Mouse (Mus musculus) midbrain, postnatal 0 days (tissue): ENCODE data around the gene Pacsin3. TPM values are rescaled to one million over a fixed set of nuclear protein-coding genes. Genes with fewer than 3 reads are reported as not detected.

ENCODE experiments used
- ATAC-seq: fragments of 200-750 bp; cut with Nextera tagmentation; 2 replicates; pipeline ENCODE4 v1.8.0; 2017; ENCODE audit warnings: moderate number of reproducible peaks, mild to moderate bottlenecking, moderate TSS enrichment, moderate library complexity; ENCODE audit not compliant: low FRiP score
- DNase-seq: peaks from one replicate; pipeline ENCODE4 v3.0.0-alpha.2; 2015; ENCODE audit warnings: low spot score
- H3K27ac ChIP-seq: fragments of 300-500 bp; sonication (generic); 2 replicates; pipeline ENCODE4 v1.5.1; 2014; ENCODE audit warnings: low read depth, mild to moderate bottlenecking, low read length, mixed read lengths
- H3K27me3 ChIP-seq: fragments of 300-500 bp; sonication (generic); 2 replicates; pipeline ENCODE4 v1.6.1; 2014; ENCODE audit warnings: low read length, control low read depth, mixed read lengths; ENCODE audit not compliant: insufficient read depth
- H3K36me3 ChIP-seq: fragments of 300-500 bp; sonication (generic); 2 replicates; pipeline ENCODE4 v1.6.1; 2014; ENCODE audit warnings: low read length, control low read depth, mixed read lengths; ENCODE audit not compliant: insufficient read depth
- H3K4me1 ChIP-seq: fragments of 300-500 bp; sonication (generic); 2 replicates; pipeline ENCODE4 v1.6.1; 2014; ENCODE audit warnings: mild to moderate bottlenecking, control low read depth, antibody characterized with exemption, low read length, mixed read lengths; ENCODE audit not compliant: insufficient read depth
- H3K4me2 ChIP-seq: fragments of 300-500 bp; sonication (generic); 2 replicates; pipeline ENCODE4 v1.6.1; 2014; ENCODE audit warnings: low read depth, mild to moderate bottlenecking, low read length, mixed read lengths; ENCODE audit not compliant: poor library complexity, severe bottlenecking
- H3K4me3 ChIP-seq: fragments of 300-500 bp; sonication (generic); 2 replicates; pipeline ENCODE4 v1.5.1; 2014; ENCODE audit warnings: low read depth, mild to moderate bottlenecking, low read length, moderate library complexity
- H3K9ac ChIP-seq: fragments of 300-500 bp; sonication (generic); replicated peaks from 2 replicates; pipeline ENCODE4 v1.6.1; 2014; ENCODE audit warnings: mild to moderate bottlenecking, low read length, moderate library complexity, mixed read lengths; ENCODE audit not compliant: poor library complexity, severe bottlenecking
- H3K9me3 ChIP-seq: fragments of 300-500 bp; sonication (generic); 2 replicates; pipeline ENCODE4 v1.6.1; 2016; ENCODE audit warnings: low read length, control low read depth
- CTCF ChIP-seq: IDR thresholded peaks from 2 replicates; pipeline ENCODE4 v1.5.1; 2016; ENCODE audit warnings: antibody characterized with exemption, mild to moderate bottlenecking
- WGBS: fragments of 180-500 bp; shearing (Covaris S2); extraction: QIAGEN DNeasy Blood & Tissue Kit; methylation state at CpG from one replicate; pipeline ENCODE4 v1.1.7; 2014; 5-methylcytosine and 5-hydroxymethylcytosine counted together
- polyA plus RNA-seq: library from polyadenylated mRNA; unstranded; fragments of >200 nt; fragmentation: Nextera tagmentation; extraction: Ambion mirVana; gene quantifications from 2 replicates; pipeline ENCODE4 v1.2.1, GENCODE M21; 2015
- total RNA-seq: library from RNA; depleted of rRNA; stranded (reverse); fragments of >200 nt; gene quantifications from 2 replicates; pipeline ENCODE4 v1.2.3, GENCODE M21; 2014

Gene Pacsin3
- total and polyA plus RNA-seq, 2 experiments from 2014 or later, result 17.7 to 22.6 TPM

DNA sequence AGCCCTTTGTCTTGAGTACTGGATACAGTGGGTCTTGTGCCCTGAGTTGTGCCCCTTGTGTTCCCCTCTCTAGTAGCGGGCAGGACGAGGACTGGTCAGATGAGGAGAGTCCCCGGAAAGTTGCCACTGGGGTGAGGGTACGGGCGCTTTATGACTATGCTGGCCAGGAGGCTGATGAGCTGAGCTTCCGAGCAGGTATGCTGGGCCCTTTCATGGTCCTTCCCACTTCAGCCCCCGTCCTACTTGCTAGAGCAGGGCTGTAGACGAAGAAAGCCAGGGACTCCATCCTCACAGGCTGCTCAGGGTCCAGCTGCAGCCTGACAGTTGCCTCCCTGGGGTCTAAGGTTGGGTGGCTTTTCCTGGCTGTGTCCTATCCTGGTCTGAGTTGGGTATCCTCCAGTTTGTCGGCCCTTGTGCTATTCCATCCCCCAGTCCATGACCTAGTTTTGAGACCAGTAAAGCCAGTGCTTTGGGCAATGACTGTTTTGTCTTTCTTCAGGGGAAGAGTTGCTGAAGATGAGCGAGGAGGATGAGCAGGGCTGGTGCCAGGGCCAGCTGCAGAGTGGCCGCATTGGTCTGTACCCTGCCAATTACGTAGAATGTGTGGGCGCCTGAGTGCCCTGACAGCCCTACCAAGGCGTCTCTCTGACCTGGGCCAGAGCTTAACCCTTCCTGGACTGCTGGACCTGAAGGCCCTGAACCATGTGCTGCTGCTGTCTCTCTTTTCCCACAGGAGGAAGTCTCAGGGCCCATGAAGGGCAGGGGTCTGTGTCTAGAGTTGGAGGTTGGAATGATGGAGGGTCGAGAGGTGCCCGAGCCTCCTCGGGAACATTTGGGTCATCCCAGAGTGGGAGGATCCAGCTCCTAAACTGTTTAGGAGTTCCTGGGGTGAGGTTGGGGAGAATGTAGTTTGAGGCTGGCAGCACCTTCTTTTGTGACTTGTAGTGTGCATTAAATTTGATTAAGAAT lies 8.2 kb downstream of the Pacsin3 start:
- Histone ChIP-seq H3K27me3 (no peaks in the 10 kb centered on the region), H3K4me2 (peak overlapping the region; percentile 62), H3K9me3 (no peaks in the 10 kb centered on the region), H3K9ac (peak overlapping the region; percentile 44; the same call in 1 of the 2 replicates), H3K4me1 (peaks cover 12% of the 10 kb centered on the region), H3K36me3 (peaks cover 12% of the 10 kb centered on the region), H3K4me3 (peak overlapping the region; percentile 73), H3K27ac (peak overlapping the region; percentile 84)
- TF ChIP-seq CTCF, result no peak
- DNase-seq (no peak), ATAC-seq (no peak)
- 90% methylated on average over 17 of the region's 17 CpGs for WGBS

DNA sequence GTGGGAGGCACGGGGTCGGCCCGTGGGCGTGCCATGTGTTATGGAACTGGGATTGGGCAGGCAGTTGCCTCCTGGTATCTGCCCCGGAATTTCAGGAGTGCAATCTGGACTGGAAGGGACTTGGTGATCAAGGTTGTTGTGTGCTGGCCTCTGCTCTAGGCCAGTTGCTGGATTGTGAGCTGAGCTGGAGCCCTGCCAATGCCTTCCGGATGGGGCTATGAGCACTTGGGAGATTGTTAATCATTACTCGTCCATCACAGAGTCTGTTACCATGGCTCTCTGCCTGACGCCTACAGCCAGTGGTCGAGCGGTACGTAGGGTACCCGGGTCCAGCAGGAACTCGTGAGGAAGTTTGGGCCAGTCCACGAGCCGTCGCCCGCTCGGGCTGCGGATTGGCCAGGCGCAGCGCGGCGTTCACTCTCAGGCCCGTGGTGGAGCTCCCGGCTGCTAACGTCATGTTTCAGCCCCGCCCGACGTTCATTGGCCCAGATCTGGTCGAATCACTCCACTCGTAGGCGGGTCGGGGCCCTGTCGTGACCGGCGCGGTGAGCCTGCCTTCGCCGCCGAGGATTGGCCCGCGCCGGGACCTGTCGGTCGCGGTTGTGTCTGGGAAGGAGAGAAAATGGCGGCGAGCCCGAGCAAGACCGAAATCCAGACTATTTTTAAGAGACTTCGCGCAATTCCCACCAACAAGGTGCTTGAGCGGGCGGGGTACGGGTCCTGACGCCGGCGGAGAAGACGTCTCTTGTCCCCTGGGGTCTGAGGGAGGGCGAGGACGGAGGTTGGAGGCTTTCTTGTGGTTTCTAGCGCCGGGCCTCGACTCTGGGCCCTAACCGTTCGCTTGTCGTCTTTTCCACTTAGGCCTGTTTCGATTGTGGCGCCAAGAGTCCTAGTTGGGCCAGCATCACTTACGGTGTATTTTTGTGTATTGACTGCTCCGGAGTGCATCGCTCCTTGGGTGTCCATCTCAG lies 9.2 kb downstream of the Pacsin3 start, which contains the start of gene Arfgap2:
Arfgap2 (plus strand) TSS at position 264 of the 971 bp plus-strand sequence.
- TF ChIP-seq CTCF, result no peak
- WGBS, result 2% methylated on average over 70 of the region's 72 CpGs
- Histone ChIP-seq H3K4me1 (peaks cover 12% of the 10 kb centered on the region), H3K4me2 (peak within 1 kb of the TSS; percentile 89), H3K9ac (peak within 1 kb of the TSS; percentile 80), H3K36me3 (peaks cover 20% of the 10 kb centered on the region), H3K9me3 (no peaks in the 10 kb centered on the region), H3K27me3 (no peaks in the 10 kb centered on the region), H3K27ac (peak within 1 kb of the TSS; percentile 93), H3K4me3 (peak within 1 kb of the TSS; percentile 73)
- DNase-seq (peak; percentile 99), ATAC-seq (peak; percentile 99)

DNA sequence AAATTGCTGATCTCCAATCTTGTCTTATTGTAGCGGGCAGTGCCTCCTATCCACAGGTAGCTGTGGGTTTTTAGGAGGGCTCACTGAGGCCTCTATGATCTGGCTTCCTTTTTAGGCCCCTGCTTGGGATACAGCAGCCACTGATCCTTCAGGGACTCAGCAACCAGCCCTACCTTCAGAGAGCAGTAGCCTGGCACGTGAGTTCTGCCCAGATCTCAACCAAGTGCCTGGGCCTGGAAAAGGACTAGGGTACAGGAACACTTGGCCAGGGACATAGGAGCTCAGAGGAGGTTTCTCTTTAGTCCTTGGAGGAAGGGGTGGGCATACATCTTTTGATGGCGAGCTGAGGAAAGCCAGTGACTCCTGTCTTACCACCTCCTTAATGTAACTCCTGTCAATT lies 12.3 kb downstream of the Pacsin3 start:
- H3K9me3 ChIP-seq, result no peaks in the 10 kb centered on the region
- WGBS, result 94% methylated on average over 3 of the region's 3 CpGs
- peaks cover 30% of the 10 kb centered on the region for H3K36me3 ChIP-seq
- H3K4me2 ChIP-seq, result no peak overlapping the region
- no peak for DNase-seq
- peaks cover 12% of the 10 kb centered on the region for H3K4me1 ChIP-seq
- ATAC-seq, result no peak
- no peak overlapping the region for H3K9ac ChIP-seq
- no peak for TF ChIP-seq CTCF
- H3K27ac ChIP-seq, result no peak overlapping the region
- H3K27me3 ChIP-seq, result no peaks in the 10 kb centered on the region
- no peak overlapping the region for H3K4me3 ChIP-seq

DNA sequence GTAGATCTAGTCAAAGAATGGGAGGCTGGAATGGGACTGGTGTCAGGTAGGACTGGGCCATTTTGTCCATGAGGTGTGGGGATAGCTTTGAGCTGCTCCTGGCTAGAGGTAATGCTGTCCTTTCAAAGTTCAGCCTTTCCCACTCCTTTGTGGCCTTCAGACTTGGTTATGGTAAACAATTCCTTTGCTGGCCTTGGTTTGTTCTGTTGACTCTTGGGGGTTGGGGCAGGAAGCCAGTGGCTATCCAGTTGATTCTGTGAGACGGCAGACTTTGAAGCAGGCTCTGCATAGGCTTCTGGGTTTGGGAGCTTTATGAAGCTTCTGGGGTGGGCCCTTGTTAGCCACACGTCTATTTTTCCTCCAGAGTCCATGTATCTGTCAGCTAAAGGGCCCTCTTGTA lies 13.0 kb downstream of the Pacsin3 start:
- 79% methylated on average over 2 of the region's 2 CpGs for WGBS
- no peak overlapping the region for H3K4me3 ChIP-seq
- no peak overlapping the region for H3K9ac ChIP-seq
- no peaks in the 10 kb centered on the region for H3K9me3 ChIP-seq
- no peak overlapping the region for H3K4me2 ChIP-seq
- no peak for TF ChIP-seq CTCF
- no peak overlapping the region for H3K27ac ChIP-seq
- peaks cover 12% of the 10 kb centered on the region for H3K4me1 ChIP-seq
- H3K36me3 ChIP-seq, result peaks cover 37% of the 10 kb centered on the region
- H3K27me3 ChIP-seq, result no peaks in the 10 kb centered on the region
- DNase-seq (no peak), ATAC-seq (no peak)

DNA sequence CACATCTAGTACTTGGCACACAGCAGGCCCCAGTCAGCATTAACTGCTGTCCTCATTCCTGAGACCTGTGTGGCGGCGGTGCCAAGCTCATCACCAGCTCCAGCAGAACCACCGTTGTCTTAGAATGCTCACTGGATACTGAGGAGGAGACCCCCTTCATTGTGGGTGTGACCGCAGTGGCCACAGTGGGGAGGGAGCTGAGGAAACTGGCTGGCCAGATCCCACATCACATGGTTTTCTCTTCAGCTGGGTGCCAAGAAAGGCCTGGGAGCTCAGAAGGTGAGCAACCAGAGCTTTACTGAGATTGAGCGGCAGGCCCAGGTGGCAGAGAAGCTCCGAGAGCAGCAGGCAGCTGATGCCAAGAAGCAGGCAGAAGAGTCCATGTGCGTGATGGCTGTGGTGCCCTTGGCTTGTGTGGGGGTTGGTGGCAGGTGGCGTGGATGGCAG lies 14.0 kb downstream of the Pacsin3 start:
- H3K4me2 ChIP-seq, result no peak overlapping the region
- no peak overlapping the region for H3K9ac ChIP-seq
- ATAC-seq (no peak), DNase-seq (no peak)
- H3K27ac ChIP-seq, result no peak overlapping the region
- peaks cover 47% of the 10 kb centered on the region for H3K36me3 ChIP-seq
- no peak for TF ChIP-seq CTCF
- no peak overlapping the region for H3K4me3 ChIP-seq
- no peaks in the 10 kb centered on the region for H3K27me3 ChIP-seq
- WGBS, result 94% methylated on average over 8 of the region's 8 CpGs
- peaks cover 8% of the 10 kb centered on the region; the same call in 1 of the 2 replicates for H3K4me1 ChIP-seq
- no peaks in the 10 kb centered on the region for H3K9me3 ChIP-seq
